Mouse (Mus musculus) testis, adult 2 months (tissue): ENCODE measurements around the gene Bpifb2.

Experiments used
- CTCF ChIP-seq: fragments of 200-500 bp; IDR thresholded peaks from 2 replicates; pipeline ENCODE4 v1.5.1; 2012; ENCODE audit warnings: low read depth, mild to moderate bottlenecking, inconsistent platforms, low read length, moderate library complexity; ENCODE audit not compliant: control insufficient read depth, insufficient read depth, insufficient replicate concordance
- POLR2A ChIP-seq: fragments of 200-500 bp; IDR thresholded peaks from 2 replicates; pipeline ENCODE4 v1.6.1; 2012; ENCODE audit warnings: low read depth, mild to moderate bottlenecking, inconsistent platforms, low read length, moderate library complexity; ENCODE audit not compliant: control insufficient read depth

DNA sequence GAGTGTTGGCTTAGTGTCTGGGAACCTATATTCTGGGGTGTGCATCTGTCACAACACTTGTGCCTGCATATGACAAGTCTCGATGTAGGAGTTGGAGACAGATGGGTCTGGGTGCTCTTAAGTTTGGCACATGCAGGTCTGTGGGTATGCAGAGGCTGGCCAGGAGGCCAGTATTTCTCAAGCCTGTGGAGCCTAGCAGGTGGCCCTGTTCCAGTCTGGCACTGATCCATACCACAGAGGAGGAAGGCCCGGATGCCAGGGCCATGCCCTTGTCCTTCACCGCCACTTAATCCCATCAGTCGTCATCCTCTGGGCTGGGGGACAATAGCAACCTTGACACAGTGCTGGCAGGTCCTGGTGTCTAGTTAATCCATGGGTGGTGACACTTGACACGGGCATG is 39.3 kb downstream of the Bpifb2 start:
- TF ChIP-seq POLR2A (no peak), CTCF (no peak)
